Mouse (Mus musculus) midbrain, embryonic 14.5 days (tissue): Measurements from ENCODE around the gene Rbm25. TPM values are rescaled to one million over a fixed set of nuclear protein-coding genes. Genes with fewer than 3 reads are reported as not detected.
A peak's percentile ranks its signal among the peaks of the same experiment; 100 is the strongest.

Source experiments
- ATAC-seq: fragments of 200-750 bp; cut with Nextera tagmentation; 2 replicates; pipeline ENCODE4 v1.8.0; 2017; ENCODE audit warnings: moderate number of reproducible peaks, moderate library complexity; ENCODE audit not compliant: low FRiP score, low TSS enrichment
- DNase-seq: peaks from one replicate; pipeline ENCODE4 v3.0.0-alpha.2; 2015
- H3K27ac ChIP-seq: fragments of 300-500 bp; sonication (generic); replicated peaks from 2 replicates; pipeline ENCODE4 v1.5.1; 2014; ENCODE audit warnings: mild to moderate bottlenecking, low read depth, low read length, moderate library complexity
- H3K27me3 ChIP-seq: fragments of 300-500 bp; sonication (generic); 2 replicates; pipeline ENCODE4 v1.6.1; 2014; ENCODE audit warnings: low read length, control low read depth, mixed read lengths; ENCODE audit not compliant: control insufficient read depth, insufficient read depth
- H3K36me3 ChIP-seq: fragments of 300-500 bp; sonication (generic); 2 replicates; pipeline ENCODE4 v1.6.1; 2014; ENCODE audit warnings: low read length, control low read depth; ENCODE audit not compliant: control insufficient read depth, insufficient read depth
- H3K4me1 ChIP-seq: fragments of 300-500 bp; sonication (generic); 2 replicates; pipeline ENCODE4 v1.6.1; 2014; ENCODE audit warnings: mild to moderate bottlenecking, antibody characterized with exemption, low read length, control low read depth; ENCODE audit not compliant: control insufficient read depth, insufficient read depth
- H3K4me2 ChIP-seq: fragments of 300-500 bp; sonication (generic); 2 replicates; pipeline ENCODE4 v1.6.1; 2014; ENCODE audit warnings: mild to moderate bottlenecking, low read length, moderate library complexity
- H3K4me3 ChIP-seq: fragments of 300-500 bp; sonication (generic); replicated peaks from 2 replicates; pipeline ENCODE4 v1.5.1; 2014; ENCODE audit warnings: low read depth, low read length
- H3K9ac ChIP-seq: fragments of 300-500 bp; sonication (generic); replicated peaks from 2 replicates; pipeline ENCODE4 v1.6.1; 2014; ENCODE audit warnings: mild to moderate bottlenecking, low read length, moderate library complexity
- H3K9me3 ChIP-seq: fragments of 300-500 bp; sonication (generic); 2 replicates; pipeline ENCODE4 v1.6.1; 2016; ENCODE audit warnings: low read length, control low read depth, mixed read lengths; ENCODE audit not compliant: control insufficient read depth
- WGBS: fragments of 180-500 bp; shearing (Covaris S2); extraction: QIAGEN DNeasy Blood & Tissue Kit; methylation state at CpG from one replicate; pipeline ENCODE4 v1.1.7; 2014; 5-methylcytosine and 5-hydroxymethylcytosine counted together
- polyA plus RNA-seq: library from polyadenylated mRNA; unstranded; fragments of >200 nt; fragmentation: Nextera tagmentation; extraction: Ambion mirVana; gene quantifications from 2 replicates; pipeline ENCODE4 v1.2.1, GENCODE M21; 2014

Gene Rbm25
- polyA plus RNA-seq, 1 experiment from 2014 or later, result 227 TPM

GRCm38 (mm10) chr12:83631743-83632679 lies 975 bp downstream of the Rbm25 start:
- H3K9me3 ChIP-seq, result no peaks in the 10 kb centered on the region
- H3K9ac ChIP-seq, result peak overlapping the region; percentile 91
- ATAC-seq (peak; percentile 100), DNase-seq (peak; percentile 99)
- under 1% methylated on average over 53 of the region's 68 CpGs for whole genome bisulfite sequencing
- H3K4me3 ChIP-seq, result peak overlapping the region; percentile 78
- peak overlapping the region; percentile 78 for H3K4me2 ChIP-seq
- peaks cover 12% of the 10 kb centered on the region for H3K36me3 ChIP-seq
- peaks cover 6% of the 10 kb centered on the region; the same call in 1 of the 2 replicates for H3K4me1 ChIP-seq
- peak overlapping the region; percentile 95 for H3K27ac ChIP-seq
- H3K27me3 ChIP-seq, result no peaks in the 10 kb centered on the region

GRCm38 (mm10) chr12:83632680-83633025 lies 1.6 kb downstream of the Rbm25 start:
- ATAC-seq (peak; percentile 41), DNase-seq (no peak)
- Histone ChIP-seq H3K27ac (peak overlapping the region; percentile 95), H3K36me3 (peaks cover 19% of the 10 kb centered on the region), H3K4me2 (peak overlapping the region; percentile 56), H3K9me3 (no peaks in the 10 kb centered on the region), H3K27me3 (no peaks in the 10 kb centered on the region), H3K4me1 (peaks cover 6% of the 10 kb centered on the region; the same call in 1 of the 2 replicates), H3K4me3 (peak overlapping the region; percentile 78), H3K9ac (peak overlapping the region; percentile 91)
- under 1% methylated on average over 20 of the region's 20 CpGs for WGBS

DNA sequence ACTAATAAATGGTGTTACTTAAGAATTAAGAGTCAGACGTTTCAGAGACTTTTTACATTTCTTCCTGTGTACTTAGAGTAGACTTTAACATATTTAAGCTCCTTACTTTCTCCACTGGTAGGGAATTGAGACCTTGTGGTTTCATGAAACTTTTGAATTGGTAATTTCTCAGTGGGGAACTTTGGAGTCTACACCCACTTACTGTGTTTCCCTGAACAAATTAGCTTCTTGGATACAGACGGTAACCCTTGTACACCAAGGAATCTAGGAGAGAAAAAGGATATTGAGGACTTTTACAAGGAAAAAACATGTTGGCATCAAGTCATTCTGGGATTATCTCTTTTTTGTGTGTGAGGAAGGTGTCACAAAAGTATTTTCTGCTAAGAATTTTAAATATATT lies 2.8 kb downstream of the Rbm25 start:
- Histone ChIP-seq H3K9me3 (no peaks in the 10 kb centered on the region), H3K4me3 (peak overlapping the region; percentile 78; the same call in 1 of the 2 replicates), H3K4me1 (peaks cover 6% of the 10 kb centered on the region; the same call in 1 of the 2 replicates), H3K27ac (no peak overlapping the region), H3K4me2 (peak overlapping the region; percentile 56), H3K36me3 (peaks cover 25% of the 10 kb centered on the region), H3K27me3 (no peaks in the 10 kb centered on the region), H3K9ac (no peak overlapping the region)
- 38% methylated on average over 2 of the region's 2 CpGs for WGBS
- no peak for DNase-seq
- ATAC-seq, result no peak

- 94% methylated on average over 2 of the region's 2 CpGs for WGBS
- Histone ChIP-seq H3K4me2 (no peak overlapping the region), H3K27me3 (no peaks in the 10 kb centered on the region), H3K9me3 (no peaks in the 10 kb centered on the region), H3K4me1 (no peaks in the 10 kb centered on the region), H3K27ac (no peak overlapping the region), H3K36me3 (peaks cover 49% of the 10 kb centered on the region), H3K9ac (no peak overlapping the region), H3K4me3 (no peak overlapping the region)
- no peak for ATAC-seq
- no peak for DNase-seq
These were observed 10.2 kb downstream of the Rbm25 start for GRCm38 (mm10) chr12:83641233-83641632.

- H3K9ac ChIP-seq, result no peak overlapping the region
- no peaks in the 10 kb centered on the region for H3K9me3 ChIP-seq
- WGBS, result 98% methylated on average over 1 of the region's 1 CpGs
- H3K4me1 ChIP-seq, result no peaks in the 10 kb centered on the region
- no peak overlapping the region for H3K27ac ChIP-seq
- no peak overlapping the region for H3K4me2 ChIP-seq
- ATAC-seq, result no peak
- no peak for DNase-seq
- no peak overlapping the region for H3K4me3 ChIP-seq
- H3K27me3 ChIP-seq, result no peaks in the 10 kb centered on the region
- H3K36me3 ChIP-seq, result peaks cover 50% of the 10 kb centered on the region
These were observed 12.1 kb downstream of the Rbm25 start for GRCm38 (mm10) chr12:83643116-83643515.

- no peak overlapping the region for H3K4me2 ChIP-seq
- 98% methylated on average over 3 of the region's 3 CpGs for WGBS
- no peaks in the 10 kb centered on the region for H3K27me3 ChIP-seq
- no peak overlapping the region for H3K27ac ChIP-seq
- H3K36me3 ChIP-seq, result peaks cover 69% of the 10 kb centered on the region
- no peaks in the 10 kb centered on the region for H3K4me1 ChIP-seq
- DNase-seq (no peak), ATAC-seq (no peak)
- H3K9ac ChIP-seq, result no peak overlapping the region
- no peak overlapping the region for H3K4me3 ChIP-seq
- H3K9me3 ChIP-seq, result no peaks in the 10 kb centered on the region
These were observed 19.3 kb downstream of the Rbm25 start for GRCm38 (mm10) chr12:83650346-83650745.

DNA sequence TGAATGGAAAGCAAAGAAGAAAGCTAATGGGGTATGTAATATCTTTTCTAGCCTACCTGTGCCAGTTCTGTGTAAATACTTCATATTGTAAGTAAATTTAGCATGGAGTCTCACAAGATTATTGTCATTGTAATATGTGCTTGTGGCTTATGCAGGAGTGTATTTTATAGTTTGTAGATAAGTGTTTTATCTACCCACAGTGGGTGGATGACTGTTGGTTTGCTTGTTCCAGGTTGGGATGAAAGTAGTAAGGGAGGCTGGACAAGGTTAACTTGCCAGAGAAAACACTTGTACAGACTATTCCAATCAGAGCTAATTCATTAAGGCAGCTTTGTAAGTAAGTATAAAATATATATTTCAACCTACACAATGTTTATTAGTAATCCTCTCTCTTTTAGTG lies 20.4 kb downstream of the Rbm25 start:
- no peaks in the 10 kb centered on the region for H3K4me1 ChIP-seq
- ATAC-seq (no peak), DNase-seq (no peak)
- peaks cover 66% of the 10 kb centered on the region for H3K36me3 ChIP-seq
- no peak overlapping the region for H3K4me3 ChIP-seq
- H3K27me3 ChIP-seq, result no peaks in the 10 kb centered on the region
- H3K27ac ChIP-seq, result no peak overlapping the region
- H3K9me3 ChIP-seq, result no peaks in the 10 kb centered on the region
- no peak overlapping the region for H3K4me2 ChIP-seq
- no peak overlapping the region for H3K9ac ChIP-seq

- Histone ChIP-seq H3K27me3 (no peaks in the 10 kb centered on the region), H3K27ac (no peak overlapping the region), H3K4me3 (no peak overlapping the region), H3K4me1 (peaks cover 11% of the 10 kb centered on the region), H3K9ac (no peak overlapping the region), H3K9me3 (no peaks in the 10 kb centered on the region), H3K4me2 (no peak overlapping the region), H3K36me3 (peaks cover 23% of the 10 kb centered on the region)
- 94% methylated on average over 1 of the region's 1 CpGs for WGBS
- ATAC-seq, result no peak
- no peak for DNase-seq
These were observed 54.4 kb downstream of the Rbm25 start for GRCm38 (mm10) chr12:83685466-83685865.
